Mouse (Mus musculus): ENCODE data around the gene Olfr625-ps1.

DNA sequence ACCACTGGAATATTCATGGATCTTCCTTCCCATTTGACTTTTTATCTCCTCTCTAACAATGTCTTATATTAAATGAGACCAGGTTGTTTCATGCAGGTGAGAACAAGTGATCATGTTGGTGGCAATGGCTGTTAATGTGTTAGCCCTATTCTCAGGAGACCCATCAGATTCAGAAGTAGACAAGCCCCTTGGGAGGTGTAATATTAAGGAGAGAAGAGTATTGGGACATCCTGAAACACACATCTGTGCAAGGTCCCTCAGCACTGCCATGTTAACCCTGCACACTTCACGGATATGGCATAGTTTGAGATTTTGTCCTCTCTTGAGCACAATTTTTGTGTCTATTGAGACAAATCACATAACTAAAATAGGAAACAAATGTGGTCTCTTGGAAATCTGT lies 39.9 kb upstream of the Olfr625-ps1 start, which contains the start of gene Olfr622:
- TF ChIP-seq EP300 (IDR thresholded peaks at IDR 0.05; ENCODE audit: insufficient read depth, low read depth, low read length) (no peak), POLR2A (IDR thresholded peaks at IDR 0.05; ENCODE audit: insufficient read depth, low read depth, low read length) (no peak)
